Mouse (Mus musculus) erythroblast, embryonic 14.5 days (primary cell): Measurements from ENCODE around the gene Rasa3.

Source experiments
- GATA1 ChIP-seq: IDR thresholded peaks from 2 replicates; pipeline ENCODE4 v1.6.1; 2012; ENCODE audit warnings: low read length, inconsistent platforms, mixed read lengths
- TAL1 ChIP-seq: IDR thresholded peaks from 3 replicates; pipeline ENCODE4 v1.6.1; 2012; ENCODE audit warnings: low read length, inconsistent platforms, mixed read lengths

DNA sequence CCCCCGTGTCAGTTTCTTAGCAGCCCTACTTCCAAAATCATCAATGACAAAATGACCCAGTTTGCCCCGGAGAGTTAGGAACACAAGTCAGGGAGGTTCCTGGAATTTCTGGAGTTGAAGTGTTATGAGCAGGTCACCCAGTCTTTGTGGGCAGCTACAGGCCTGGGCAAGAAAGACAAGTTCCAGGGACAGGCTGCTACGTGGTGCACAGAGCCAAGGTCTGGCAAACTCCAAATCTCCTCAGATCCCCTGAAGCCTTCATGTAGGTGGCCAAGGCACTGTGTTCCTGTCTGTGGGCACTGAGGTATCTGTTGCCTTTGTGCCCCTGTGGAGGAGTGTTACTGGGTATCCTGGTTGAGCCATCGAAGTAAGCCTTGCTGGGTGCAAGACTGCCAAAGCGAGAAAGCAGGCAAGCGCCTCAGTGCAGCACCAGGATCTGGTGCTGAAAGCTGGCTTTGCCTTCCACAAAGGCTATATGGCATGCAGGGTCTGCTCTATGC is 12.6 kb downstream of the Rasa3 start:
- TF ChIP-seq TAL1 (no peak), GATA1 (no peak)
